Mouse (Mus musculus): ENCODE data around the gene Ubap1. TPM values are rescaled to one million over a fixed set of nuclear protein-coding genes. Genes with fewer than 3 reads are reported as not detected.

Ubap1 gene
- polyA plus RNA-seq (2012) = 7.0 and 7.3 TPM in 2 replicates

DNA sequence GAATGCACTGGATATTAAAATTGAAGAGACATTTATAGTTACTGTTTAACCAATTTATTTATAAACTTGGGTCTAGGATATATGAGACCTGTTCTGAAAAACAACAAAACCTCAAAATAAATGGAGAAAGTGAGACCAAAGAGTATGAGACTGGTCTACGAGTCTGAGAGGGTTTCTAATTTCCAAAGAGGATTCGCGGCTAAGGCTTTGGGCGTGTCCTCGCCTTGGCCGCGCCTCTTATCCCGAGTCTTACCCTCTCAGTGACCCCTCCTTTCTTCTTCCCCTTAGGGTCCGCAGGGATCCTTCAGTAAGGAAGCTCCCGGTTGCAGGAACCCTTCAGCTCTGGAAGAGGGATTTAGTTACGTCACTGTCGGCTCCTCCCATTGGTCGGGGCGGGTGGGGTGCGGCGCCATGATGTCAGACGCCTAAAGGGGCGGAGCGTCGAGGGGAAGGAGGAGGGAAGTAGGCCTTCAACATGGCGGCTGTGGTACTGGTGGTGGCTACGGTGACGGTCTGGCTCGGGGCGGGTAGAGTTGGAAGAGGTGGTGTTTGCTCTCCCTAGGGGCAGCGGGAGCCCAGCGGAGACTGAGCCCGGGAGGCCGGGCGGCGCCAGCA is at the start of gene Ubap1:
Gene Ubap1, plus strand, starts transcription at position 413 of the 615 bp plus-strand sequence.
- Histone ChIP-seq H3K9me3 (ENCODE audit: control insufficient read depth, low read length) (no peaks in the 10 kb centered on the region), H3K4me1 (ENCODE audit: control insufficient read depth) (peaks cover 48% of the 10 kb centered on the region), H3K27me3 (ENCODE audit: control insufficient read depth) (no peaks in the 10 kb centered on the region), H3K4me3 (replicated peaks) (peak within 1 kb of the TSS; percentile 94), H3K36me3 (ENCODE audit: control insufficient read depth) (peaks cover 12% of the 10 kb centered on the region)
- TF ChIP-seq TAL1 (IDR thresholded peaks at IDR 0.05; ENCODE audit: low read length) = no peak
- no peak for TF ChIP-seq GATA1 (IDR thresholded peaks at IDR 0.05; ENCODE audit: low read length)

DNA sequence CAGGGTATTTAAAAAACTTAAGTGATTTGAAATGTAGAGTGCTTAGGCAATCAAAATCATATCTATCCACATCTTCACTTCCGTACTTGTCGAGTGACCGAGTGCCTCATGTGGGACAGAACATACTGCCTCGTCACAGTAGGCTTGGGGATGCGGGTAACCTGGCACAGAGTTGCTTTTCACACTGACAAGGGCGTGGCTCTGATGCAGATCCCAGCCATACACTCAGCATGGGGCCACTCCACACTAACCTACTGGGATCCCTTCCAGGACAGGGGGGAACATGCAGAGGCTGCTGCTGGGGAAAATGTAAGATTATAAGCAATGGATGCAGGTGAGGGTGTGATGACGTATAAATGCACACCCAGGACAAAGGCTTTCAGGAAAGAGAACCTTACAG is 45.1 kb upstream of the Ubap1 start:
- TF ChIP-seq TAL1 (IDR thresholded peaks at IDR 0.05; ENCODE audit: low read length) = no peak
- no peak for TF ChIP-seq GATA1 (IDR thresholded peaks at IDR 0.05; ENCODE audit: low read length)
- Histone ChIP-seq H3K36me3 (ENCODE audit: control insufficient read depth) (peaks cover 100% of the 10 kb centered on the region), H3K9me3 (ENCODE audit: control insufficient read depth, low read length) (no peaks in the 10 kb centered on the region), H3K4me3 (replicated peaks) (no peak overlapping the region), H3K27me3 (ENCODE audit: control insufficient read depth) (no peaks in the 10 kb centered on the region), H3K4me1 (ENCODE audit: control insufficient read depth) (peaks cover 47% of the 10 kb centered on the region)

DNA sequence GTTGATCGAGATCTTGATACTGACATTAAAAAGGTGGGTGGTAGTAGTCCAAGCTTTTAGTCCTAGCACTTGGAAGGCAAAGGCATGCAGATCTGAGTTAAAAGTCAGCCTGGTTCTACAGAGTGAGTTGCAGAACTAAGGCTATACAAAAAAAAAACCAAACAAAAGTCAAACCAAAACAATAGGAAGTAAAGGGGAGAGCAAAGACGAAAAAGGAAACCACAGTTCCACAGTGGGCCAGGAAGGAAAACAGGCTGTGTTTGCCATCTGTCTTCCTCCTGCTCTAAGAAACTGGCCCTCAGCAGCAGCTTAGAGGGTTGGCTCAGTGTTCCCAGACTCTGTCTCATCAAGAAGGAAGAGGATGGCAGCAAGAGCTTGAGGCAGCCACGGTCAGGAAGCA is 44.5 kb upstream of the Ubap1 start:
- peaks cover 100% of the 10 kb centered on the region for H3K36me3 ChIP-seq (ENCODE audit: control insufficient read depth)
- peaks cover 45% of the 10 kb centered on the region for H3K4me1 ChIP-seq (ENCODE audit: control insufficient read depth)
- H3K4me3 ChIP-seq (replicated peaks) = no peak overlapping the region
- TF ChIP-seq TAL1 (IDR thresholded peaks at IDR 0.05; ENCODE audit: low read length) = no peak
- no peak for TF ChIP-seq GATA1 (IDR thresholded peaks at IDR 0.05; ENCODE audit: low read length)
- H3K9me3 ChIP-seq (ENCODE audit: control insufficient read depth, low read length) = no peaks in the 10 kb centered on the region
- no peaks in the 10 kb centered on the region for H3K27me3 ChIP-seq (ENCODE audit: control insufficient read depth)

DNA sequence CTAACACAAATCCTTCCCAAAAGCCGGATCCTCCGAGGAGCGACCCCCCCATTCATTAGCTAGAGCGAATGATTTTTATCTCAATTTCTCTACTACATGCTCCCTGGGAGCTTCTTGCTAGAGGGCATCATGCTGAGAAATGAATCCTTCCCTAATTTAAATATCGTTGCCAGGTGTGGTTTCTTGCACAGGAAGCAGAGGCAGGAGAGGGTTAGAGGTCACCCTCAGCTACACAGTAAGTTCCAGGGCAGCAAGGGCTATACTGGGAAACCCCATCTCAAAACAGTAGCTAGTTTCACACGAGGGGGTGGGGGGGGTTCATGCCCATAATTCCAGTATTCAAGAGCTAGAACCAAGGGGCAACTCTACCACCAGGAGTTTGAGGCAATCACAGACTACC is 41.4 kb upstream of the Ubap1 start:
- TF ChIP-seq TAL1 (IDR thresholded peaks at IDR 0.05; ENCODE audit: low read length) (no peak), GATA1 (IDR thresholded peaks at IDR 0.05; ENCODE audit: low read length) (no peak)
- Histone ChIP-seq H3K36me3 (ENCODE audit: control insufficient read depth) (peaks cover 100% of the 10 kb centered on the region), H3K9me3 (ENCODE audit: control insufficient read depth, low read length) (no peaks in the 10 kb centered on the region), H3K4me1 (ENCODE audit: control insufficient read depth) (peaks cover 65% of the 10 kb centered on the region), H3K4me3 (replicated peaks) (no peak overlapping the region), H3K27me3 (ENCODE audit: control insufficient read depth) (no peaks in the 10 kb centered on the region)

DNA sequence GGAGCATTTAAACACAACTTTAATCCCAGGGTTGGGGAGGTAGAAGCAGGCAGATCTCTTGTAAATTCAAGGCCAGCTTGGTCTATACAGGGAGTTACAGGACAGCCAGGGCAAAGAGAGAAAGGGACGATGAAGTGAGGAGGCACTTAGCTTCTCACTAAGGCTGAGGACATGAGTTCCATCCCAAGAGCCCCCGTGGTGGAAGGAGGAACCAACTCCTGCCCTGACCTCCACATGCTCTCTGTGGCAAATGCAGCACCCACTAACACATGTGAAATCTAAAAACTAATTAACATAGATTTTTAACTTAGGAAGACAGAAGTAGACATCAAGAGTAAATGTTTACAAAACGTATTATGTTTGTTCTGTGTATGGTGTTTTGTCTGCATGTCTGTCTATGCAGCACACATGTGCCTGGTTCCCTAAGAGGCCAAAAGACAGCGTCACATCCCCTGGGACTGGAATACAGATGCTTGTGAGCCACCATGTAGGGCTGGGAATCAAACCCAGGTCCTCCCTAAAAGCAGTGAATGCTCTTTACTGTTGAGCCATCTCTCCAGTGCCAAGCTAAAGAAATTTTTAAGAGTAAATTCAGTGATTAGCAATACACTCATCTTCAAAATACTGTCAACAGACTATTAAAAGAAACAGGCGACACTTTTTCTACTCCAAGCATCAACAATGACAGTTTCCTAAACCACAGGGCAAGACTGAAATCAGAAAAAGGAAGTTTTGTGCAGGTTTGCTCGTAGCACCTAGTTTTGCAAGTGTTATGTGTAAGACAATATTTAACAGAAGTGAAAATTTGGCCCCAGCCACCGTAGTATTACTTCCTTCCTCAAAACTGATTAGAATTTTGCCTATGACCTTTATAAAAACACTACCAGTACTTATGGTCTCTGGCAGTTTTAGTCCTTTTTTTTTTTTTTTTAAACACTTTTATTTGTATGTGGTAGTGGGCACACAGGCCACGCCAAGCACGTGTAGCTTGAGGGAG is 37.9 kb upstream of the Ubap1 start:
- Histone ChIP-seq H3K36me3 (ENCODE audit: control insufficient read depth) (peaks cover 79% of the 10 kb centered on the region), H3K4me3 (replicated peaks) (peak overlapping the region; percentile 27), H3K4me1 (ENCODE audit: control insufficient read depth) (peaks cover 65% of the 10 kb centered on the region), H3K27me3 (ENCODE audit: control insufficient read depth) (no peaks in the 10 kb centered on the region), H3K9me3 (ENCODE audit: control insufficient read depth, low read length) (no peaks in the 10 kb centered on the region)
- TF ChIP-seq GATA1 (IDR thresholded peaks at IDR 0.05; ENCODE audit: low read length) = no peak
- no peak for TF ChIP-seq TAL1 (IDR thresholded peaks at IDR 0.05; ENCODE audit: low read length)

DNA sequence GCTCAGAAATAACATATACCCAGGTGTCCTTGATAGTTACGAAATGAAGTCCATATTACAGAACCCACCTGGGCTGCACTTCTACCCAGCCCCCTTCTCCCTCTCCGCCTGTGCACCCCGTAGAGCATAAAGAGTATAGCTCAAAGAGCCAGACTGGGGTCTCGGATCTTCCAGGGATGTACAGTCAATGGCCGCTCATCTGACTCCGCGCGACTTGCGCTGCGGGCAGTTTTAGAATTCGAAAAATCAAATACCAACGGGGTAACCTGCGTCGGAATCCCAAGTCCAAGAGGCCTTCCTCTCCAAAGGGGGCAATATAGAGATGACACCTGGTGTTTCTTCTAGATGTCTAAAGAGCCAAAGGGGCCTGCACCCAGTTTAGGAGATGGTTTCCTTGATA is 35.1 kb upstream of the Ubap1 start:
- Histone ChIP-seq H3K4me1 (ENCODE audit: control insufficient read depth) (peaks cover 56% of the 10 kb centered on the region), H3K36me3 (ENCODE audit: control insufficient read depth) (peaks cover 50% of the 10 kb centered on the region), H3K9me3 (ENCODE audit: control insufficient read depth, low read length) (no peaks in the 10 kb centered on the region), H3K27me3 (ENCODE audit: control insufficient read depth) (0 out of 2 replicates have a peak, but pooled peaks cover 2% of the 10 kb centered on the region), H3K4me3 (replicated peaks) (peak overlapping the region; percentile 79)
- TF ChIP-seq GATA1 (IDR thresholded peaks at IDR 0.05; ENCODE audit: low read length) (no peak), TAL1 (IDR thresholded peaks at IDR 0.05; ENCODE audit: low read length) (no peak)

DNA sequence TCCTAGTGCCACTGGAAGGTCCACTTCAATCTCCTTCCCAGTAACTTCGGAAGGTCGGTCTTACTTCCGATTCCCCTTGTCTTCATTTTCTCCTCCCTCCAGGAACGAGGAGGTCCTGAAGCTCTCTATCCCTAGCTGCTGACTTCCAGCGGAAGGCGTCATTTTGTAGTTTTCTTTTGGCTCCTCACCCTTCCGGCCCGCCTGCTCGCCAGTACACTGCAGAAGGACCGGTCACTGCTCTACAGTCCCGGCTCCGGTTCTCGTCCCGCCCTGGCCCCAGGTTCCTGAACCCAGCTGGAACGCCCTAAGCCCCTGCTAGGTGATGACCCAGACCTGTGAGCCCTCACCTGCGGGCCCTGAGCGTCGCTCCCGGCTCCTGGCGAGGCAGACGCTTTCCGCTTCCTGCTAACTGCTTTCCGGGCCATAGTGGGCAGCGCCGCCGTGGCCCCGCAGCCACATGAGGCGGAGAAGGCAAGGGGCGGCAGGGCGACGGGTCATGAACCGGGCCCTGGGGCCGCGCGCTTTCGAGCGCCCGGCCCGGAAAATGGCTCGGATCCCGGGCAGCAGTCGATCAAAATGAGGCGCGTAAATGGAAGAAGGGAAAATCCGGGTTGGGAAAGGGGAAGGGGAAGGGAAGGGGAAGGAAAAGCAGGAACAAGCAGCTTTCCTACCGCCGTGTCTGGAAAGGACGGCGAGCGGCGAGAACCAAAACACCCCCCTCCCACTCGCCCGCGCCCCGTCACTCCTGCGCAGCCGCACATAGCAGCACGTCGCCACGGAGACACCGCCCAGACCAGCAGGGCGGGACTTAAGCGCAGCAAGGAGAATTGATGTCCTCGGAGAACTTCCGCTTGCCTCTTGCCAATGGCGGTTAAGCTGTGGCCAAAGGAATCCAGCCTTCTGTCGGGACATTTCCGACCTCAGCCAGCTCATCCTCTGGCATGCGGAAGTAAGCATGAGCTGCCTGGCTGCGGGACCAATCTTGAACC is 34.4 kb upstream of the Ubap1 start, which contains the start of gene Dcaf12:
Gene Dcaf12, minus strand, starts transcription at position 749 of the 989 bp plus-strand sequence.
- Histone ChIP-seq H3K4me1 (ENCODE audit: control insufficient read depth) (peaks cover 53% of the 10 kb centered on the region), H3K4me3 (replicated peaks) (peak within 1 kb of the TSS; percentile 79), H3K27me3 (ENCODE audit: control insufficient read depth) (0 out of 2 replicates have a peak, but pooled peaks cover 2% of the 10 kb centered on the region), H3K36me3 (ENCODE audit: control insufficient read depth) (peaks cover 43% of the 10 kb centered on the region), H3K9me3 (ENCODE audit: control insufficient read depth, low read length) (no peaks in the 10 kb centered on the region)
- TF ChIP-seq TAL1 (IDR thresholded peaks at IDR 0.05; ENCODE audit: low read length) (no peak), GATA1 (IDR thresholded peaks at IDR 0.05; ENCODE audit: low read length) (0 out of 2 replicates have a peak, but pooled peaks have one; percentile 32)

DNA sequence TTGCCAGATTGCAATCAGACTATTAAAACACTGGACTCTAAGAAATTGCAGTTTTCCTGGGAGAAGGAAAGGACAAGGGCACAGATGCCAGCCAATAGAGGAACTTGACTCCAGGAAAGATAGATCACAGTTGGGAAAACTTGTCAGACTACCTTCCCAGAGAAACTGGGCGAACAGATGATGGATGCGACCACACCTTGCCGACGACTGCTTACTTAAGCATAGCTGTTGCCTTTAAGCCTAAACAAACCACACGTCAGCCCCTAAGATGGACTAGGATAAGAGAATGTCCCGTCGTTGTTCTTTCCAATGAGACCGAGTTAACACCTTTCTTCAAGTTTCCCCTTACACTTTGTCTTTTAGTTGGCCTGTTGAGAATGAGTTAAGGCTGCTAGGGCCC is 33.6 kb upstream of the Ubap1 start:
- peaks cover 36% of the 10 kb centered on the region for H3K36me3 ChIP-seq (ENCODE audit: control insufficient read depth)
- peaks cover 6% of the 10 kb centered on the region; the same call in 1 of the 2 replicates for H3K27me3 ChIP-seq (ENCODE audit: control insufficient read depth)
- peaks cover 56% of the 10 kb centered on the region for H3K4me1 ChIP-seq (ENCODE audit: control insufficient read depth)
- no peaks in the 10 kb centered on the region for H3K9me3 ChIP-seq (ENCODE audit: control insufficient read depth, low read length)
- H3K4me3 ChIP-seq (replicated peaks) = peak overlapping the region; percentile 79
- 0 out of 2 replicates have a peak, but pooled peaks have one; percentile 28 for TF ChIP-seq GATA1 (IDR thresholded peaks at IDR 0.05; ENCODE audit: low read length)
- no peak for TF ChIP-seq TAL1 (IDR thresholded peaks at IDR 0.05; ENCODE audit: low read length)

Data from erythroblast, embryonic 14.5 days (primary cell).